Mouse (Mus musculus): ENCODE measurements around the gene Sergef.

- TF ChIP-seq CTCF (IDR thresholded peaks at IDR 0.05; ENCODE audit: control insufficient read depth, insufficient read depth, insufficient read length) = no peak
- no peak for TF ChIP-seq USF1 (IDR thresholded peaks at IDR 0.05; ENCODE audit: low read depth)
- TF ChIP-seq FOSL1 (IDR thresholded peaks at IDR 0.05; ENCODE audit: insufficient read depth, low read length, poor library complexity, severe bottlenecking) = no peak
- no peak for TF ChIP-seq MAX (IDR thresholded peaks at IDR 0.05)
- TF ChIP-seq CEBPB (IDR thresholded peaks at IDR 0.05; ENCODE audit: low read depth) = no peak
Observed at GRCm38 (mm10) chr7:46515960-46516359, 123.6 kb downstream of the Sergef start.

Data from C2C12 (cell line).